Mouse (Mus musculus): Measurements from ENCODE around the gene Spocd1. TPM values are rescaled to one million over a fixed set of nuclear protein-coding genes. Genes with fewer than 3 reads are reported as not detected.

Gene Spocd1
- polyA plus RNA-seq, 1 experiment from 2014 or later, result 0.22 TPM

GRCm38 (mm10) chr4:129960180-129960944, 31.3 kb downstream of the Spocd1 start:
- H3K9ac ChIP-seq (ENCODE audit: low read length), result peak overlapping the region; percentile 63
- peak; percentile 69 for ATAC-seq (replicated peaks; ENCODE audit: extremely low read depth, insufficient read depth, low FRiP score)
- WGBS, result 2% methylated on average over 37 of the region's 37 CpGs

GRCm38 (mm10) chr4:129965294-129965693, 36.2 kb downstream of the Spocd1 start:
- no peaks in the 10 kb centered on the region for H3K9me3 ChIP-seq (replicated peaks; ENCODE audit: control insufficient read depth, low read length)
- H3K4me1 ChIP-seq (ENCODE audit: control insufficient read depth, insufficient read depth, low read length), result peaks cover 11% of the 10 kb centered on the region
- H3K27ac ChIP-seq (ENCODE audit: low read length), result no peak overlapping the region
- no peak for ATAC-seq (replicated peaks; ENCODE audit: extremely low read depth, insufficient read depth, low FRiP score)
- H3K36me3 ChIP-seq (ENCODE audit: control insufficient read depth, insufficient read depth), result no peaks in the 10 kb centered on the region
- H3K4me2 ChIP-seq (ENCODE audit: low read depth, low read length), result no peak overlapping the region; the same call in 1 of the 2 replicates
- WGBS, result 36% methylated on average over 11 of the region's 11 CpGs
- no peak overlapping the region for H3K4me3 ChIP-seq (ENCODE audit: low read length)
- H3K9ac ChIP-seq (ENCODE audit: low read length), result no peak overlapping the region
- H3K27me3 ChIP-seq (ENCODE audit: control insufficient read depth, insufficient read depth, low read length), result peaks cover 6% of the 10 kb centered on the region; the same call in 1 of the 2 replicates

More at GRCm38 (mm10) chr4:129960180-129960944, 31.3 kb downstream of the Spocd1 start:
- H3K9me3 ChIP-seq (replicated peaks; ENCODE audit: control insufficient read depth, low read length), result no peaks in the 10 kb centered on the region
- H3K27ac ChIP-seq (ENCODE audit: low read length), result no peak overlapping the region
- peaks cover 4% of the 10 kb centered on the region; the same call in 1 of the 2 replicates for H3K27me3 ChIP-seq (ENCODE audit: control insufficient read depth, insufficient read depth, low read length)
- peak overlapping the region; percentile 51 for H3K4me3 ChIP-seq (ENCODE audit: low read length)
- H3K4me1 ChIP-seq (ENCODE audit: control insufficient read depth, insufficient read depth, low read length), result peaks cover 11% of the 10 kb centered on the region
- no peaks in the 10 kb centered on the region for H3K36me3 ChIP-seq (ENCODE audit: control insufficient read depth, insufficient read depth)
- H3K4me2 ChIP-seq (ENCODE audit: low read depth, low read length), result peak overlapping the region; percentile 94

GRCm38 (mm10) chr4:129966201-129966600, 37.2 kb downstream of the Spocd1 start:
- Histone ChIP-seq H3K9me3 (replicated peaks; ENCODE audit: control insufficient read depth, low read length) (no peaks in the 10 kb centered on the region), H3K36me3 (ENCODE audit: control insufficient read depth, insufficient read depth) (no peaks in the 10 kb centered on the region), H3K4me3 (ENCODE audit: low read length) (no peak overlapping the region), H3K4me1 (ENCODE audit: control insufficient read depth, insufficient read depth, low read length) (peaks cover 10% of the 10 kb centered on the region; the same call in 1 of the 2 replicates), H3K4me2 (ENCODE audit: low read depth, low read length) (no peak overlapping the region), H3K9ac (ENCODE audit: low read length) (no peak overlapping the region), H3K27me3 (ENCODE audit: control insufficient read depth, insufficient read depth, low read length) (0 out of 2 replicates have a peak, but pooled peaks cover 5% of the 10 kb centered on the region), H3K27ac (ENCODE audit: low read length) (no peak overlapping the region)
- WGBS, result 47% methylated on average over 10 of the region's 10 CpGs
- ATAC-seq (replicated peaks; ENCODE audit: extremely low read depth, insufficient read depth, low FRiP score), result no peak

GRCm38 (mm10) chr4:129967024-129968014, 38.3 kb downstream of the Spocd1 start:
- WGBS, result 43% methylated on average over 13 of the region's 13 CpGs

GRCm38 (mm10) chr4:129970168-129970567, 41.1 kb downstream of the Spocd1 start:
- ATAC-seq (replicated peaks; ENCODE audit: extremely low read depth, insufficient read depth, low FRiP score), result no peak
- Histone ChIP-seq H3K36me3 (ENCODE audit: control insufficient read depth, insufficient read depth) (no peaks in the 10 kb centered on the region), H3K27ac (ENCODE audit: low read length) (no peak overlapping the region), H3K9me3 (replicated peaks; ENCODE audit: control insufficient read depth, low read length) (no peaks in the 10 kb centered on the region), H3K9ac (ENCODE audit: low read length) (no peak overlapping the region), H3K4me3 (ENCODE audit: low read length) (no peak overlapping the region), H3K4me2 (ENCODE audit: low read depth, low read length) (no peak overlapping the region), H3K27me3 (ENCODE audit: control insufficient read depth, insufficient read depth, low read length) (peaks cover 23% of the 10 kb centered on the region; the same call in 1 of the 2 replicates), H3K4me1 (ENCODE audit: control insufficient read depth, insufficient read depth, low read length) (peaks cover 7% of the 10 kb centered on the region; the same call in 1 of the 2 replicates)
- 69% methylated on average over 8 of the region's 8 CpGs for WGBS

More at GRCm38 (mm10) chr4:129967024-129968014, 38.3 kb downstream of the Spocd1 start:
- H3K36me3 ChIP-seq (ENCODE audit: control insufficient read depth, insufficient read depth), result no peaks in the 10 kb centered on the region
- H3K27me3 ChIP-seq (ENCODE audit: control insufficient read depth, insufficient read depth, low read length), result 0 out of 2 replicates have a peak, but pooled peaks cover 5% of the 10 kb centered on the region
- H3K4me2 ChIP-seq (ENCODE audit: low read depth, low read length), result no peak overlapping the region
- no peak overlapping the region for H3K4me3 ChIP-seq (ENCODE audit: low read length)
- H3K4me1 ChIP-seq (ENCODE audit: control insufficient read depth, insufficient read depth, low read length), result peaks cover 10% of the 10 kb centered on the region; the same call in 1 of the 2 replicates
- no peak for ATAC-seq (replicated peaks; ENCODE audit: extremely low read depth, insufficient read depth, low FRiP score)
- no peaks in the 10 kb centered on the region for H3K9me3 ChIP-seq (replicated peaks; ENCODE audit: control insufficient read depth, low read length)
- H3K9ac ChIP-seq (ENCODE audit: low read length), result no peak overlapping the region; the same call in 1 of the 2 replicates
- no peak overlapping the region for H3K27ac ChIP-seq (ENCODE audit: low read length)

- ATAC-seq (replicated peaks; ENCODE audit: extremely low read depth, insufficient read depth, low FRiP score), result no peak
- H3K27me3 ChIP-seq (ENCODE audit: control insufficient read depth, insufficient read depth, low read length), result peaks cover 24% of the 10 kb centered on the region; the same call in 1 of the 2 replicates
- no peak overlapping the region for H3K9ac ChIP-seq (ENCODE audit: low read length)
- no peaks in the 10 kb centered on the region for H3K36me3 ChIP-seq (ENCODE audit: control insufficient read depth, insufficient read depth)
- H3K4me2 ChIP-seq (ENCODE audit: low read depth, low read length), result no peak overlapping the region
- no peak overlapping the region for H3K27ac ChIP-seq (ENCODE audit: low read length)
- WGBS, result 84% methylated on average over 11 of the region's 11 CpGs
- H3K4me1 ChIP-seq (ENCODE audit: control insufficient read depth, insufficient read depth, low read length), result peaks cover 5% of the 10 kb centered on the region; the same call in 1 of the 2 replicates
- no peaks in the 10 kb centered on the region for H3K9me3 ChIP-seq (replicated peaks; ENCODE audit: control insufficient read depth, low read length)
- no peak overlapping the region for H3K4me3 ChIP-seq (ENCODE audit: low read length)
Measured at GRCm38 (mm10) chr4:129970861-129971260, 41.8 kb downstream of the Spocd1 start.

GRCm38 (mm10) chr4:129971989-129972388, 42.9 kb downstream of the Spocd1 start:
- Histone ChIP-seq H3K27me3 (ENCODE audit: control insufficient read depth, insufficient read depth, low read length) (peaks cover 24% of the 10 kb centered on the region; the same call in 1 of the 2 replicates), H3K36me3 (ENCODE audit: control insufficient read depth, insufficient read depth) (no peaks in the 10 kb centered on the region), H3K4me1 (ENCODE audit: control insufficient read depth, insufficient read depth, low read length) (peaks cover 5% of the 10 kb centered on the region; the same call in 1 of the 2 replicates), H3K9ac (ENCODE audit: low read length) (no peak overlapping the region), H3K4me3 (ENCODE audit: low read length) (no peak overlapping the region), H3K27ac (ENCODE audit: low read length) (no peak overlapping the region), H3K9me3 (replicated peaks; ENCODE audit: control insufficient read depth, low read length) (no peaks in the 10 kb centered on the region), H3K4me2 (ENCODE audit: low read depth, low read length) (no peak overlapping the region)
- WGBS, result 23% methylated on average over 7 of the region's 7 CpGs
- ATAC-seq (replicated peaks; ENCODE audit: extremely low read depth, insufficient read depth, low FRiP score), result no peak; the same call in 1 of the 2 replicates

- Histone ChIP-seq H3K4me1 (ENCODE audit: control insufficient read depth, insufficient read depth, low read length) (no peaks in the 10 kb centered on the region), H3K36me3 (ENCODE audit: control insufficient read depth, insufficient read depth) (no peaks in the 10 kb centered on the region), H3K9me3 (replicated peaks; ENCODE audit: control insufficient read depth, low read length) (no peaks in the 10 kb centered on the region), H3K27ac (ENCODE audit: low read length) (no peak overlapping the region), H3K4me2 (ENCODE audit: low read depth, low read length) (no peak overlapping the region), H3K4me3 (ENCODE audit: low read length) (no peak overlapping the region), H3K27me3 (ENCODE audit: control insufficient read depth, insufficient read depth, low read length) (peaks cover 22% of the 10 kb centered on the region; the same call in 1 of the 2 replicates), H3K9ac (ENCODE audit: low read length) (no peak overlapping the region)
- 59% methylated on average over 9 of the region's 9 CpGs for WGBS
- no peak for ATAC-seq (replicated peaks; ENCODE audit: extremely low read depth, insufficient read depth, low FRiP score)
Measured at GRCm38 (mm10) chr4:129974285-129974684, 45.2 kb downstream of the Spocd1 start.
